Comparison of ENCODE assay signal across 15 mouse cellular contexts in genomic region chr5:103797774-103798173, GRCm38 (mm10).
DNase-seq lines count a peak whose midpoint lies in the region; ATAC-seq lines count a peak whose summit lies in the region.
"Had no signal": no experiment of that assay in that cellular context is flagged by ENCODE, and none has a peak within 500 bp of the region (broad histone marks: within the 10 kb centered on the region; RNA-seq: fewer than 3 reads in every experiment).

No protein-coding gene starts in this region.

- H3K9ac ChIP-seq in hindbrain, embryonic 16.5 days (ENCODE audit: low read depth, low read length), result no peak overlapping the region
- no peak overlapping the region for H3K9ac ChIP-seq in hindbrain, embryonic 13.5 days
- H3K9ac ChIP-seq in neural tube, embryonic 13.5 days, result no peak overlapping the region
- H3K9ac ChIP-seq: limb, embryonic 13.5 days had no signal

- H3K9me3 ChIP-seq in hindbrain, embryonic 16.5 days (ENCODE audit: control insufficient read depth, low read length), result no peaks in the 10 kb centered on the region
- H3K9me3 ChIP-seq in hindbrain, embryonic 13.5 days, result no peaks in the 10 kb centered on the region
- no peaks in the 10 kb centered on the region for H3K9me3 ChIP-seq in neural tube, embryonic 13.5 days
- H3K9me3 ChIP-seq: limb, embryonic 13.5 days had no signal

- H3K27ac ChIP-seq in hindbrain, embryonic 16.5 days (ENCODE audit: low read depth, low read length), result 0 out of 2 replicates have a peak overlapping the region, but pooled peaks have one; percentile 21
- no peak overlapping the region for H3K27ac ChIP-seq in hindbrain, embryonic 13.5 days
- peak overlapping the region; percentile 11 for H3K27ac ChIP-seq in neural tube, embryonic 13.5 days (replicated peaks)
- H3K27ac ChIP-seq: limb, embryonic 13.5 days; macrophage had no signal

- no peaks in the 10 kb centered on the region for H3K27me3 ChIP-seq in hindbrain, embryonic 16.5 days (replicated peaks; ENCODE audit: control insufficient read depth, insufficient read depth, low read length)
- H3K27me3 ChIP-seq in hindbrain, embryonic 13.5 days, result no peaks in the 10 kb centered on the region
- no peaks in the 10 kb centered on the region for H3K27me3 ChIP-seq in neural tube, embryonic 13.5 days
- H3K27me3 ChIP-seq: CH12.LX; limb, embryonic 13.5 days had no signal

- DNase-seq in neural tube, embryonic 10.5 days (ENCODE audit: extremely low spot score, low spot score), result no peak
- peak; percentile 65 for DNase-seq in layer of hippocampus, adult 9-11 months
- DNase-seq in telencephalon, adult 2 months (ENCODE audit: low read depth, low spot score), result peak; percentile 63
- DNase-seq in kidney, postnatal 10 days, result no peak
- DNase-seq in lung, postnatal 4 days, result no peak
- DNase-seq: cerebellum, postnatal 25 days; kidney, adult 18-20 months had no signal

- WGBS in hindbrain, embryonic 16.5 days, result 38% methylated on average over 10 of the region's 10 CpGs
- 62% methylated on average over 10 of the region's 10 CpGs for WGBS in hindbrain, embryonic 13.5 days
- WGBS in neural tube, embryonic 13.5 days, result 55% methylated on average over 10 of the region's 10 CpGs

- H3K36me3 ChIP-seq in hindbrain, embryonic 16.5 days (ENCODE audit: control insufficient read depth, insufficient read depth, low read length), result no peaks in the 10 kb centered on the region
- no peaks in the 10 kb centered on the region for H3K36me3 ChIP-seq in hindbrain, embryonic 13.5 days
- no peaks in the 10 kb centered on the region for H3K36me3 ChIP-seq in neural tube, embryonic 13.5 days
- H3K36me3 ChIP-seq: limb, embryonic 13.5 days had no signal

- ATAC-seq in hindbrain, embryonic 16.5 days, result peak; percentile 72
- no peak for ATAC-seq in hindbrain, embryonic 13.5 days (ENCODE audit: low FRiP score)
- ATAC-seq in neural tube, embryonic 13.5 days (ENCODE audit: low read depth), result peak; percentile 50

- peak overlapping the region; percentile 18; the same call in 1 of the 2 replicates for H3K4me2 ChIP-seq in hindbrain, embryonic 16.5 days (ENCODE audit: low read length)
- H3K4me2 ChIP-seq in hindbrain, embryonic 13.5 days, result no peak overlapping the region
- H3K4me2 ChIP-seq in neural tube, embryonic 13.5 days, result no peak overlapping the region
- H3K4me2 ChIP-seq: heart, embryonic 11.5 days; limb, embryonic 13.5 days had no signal

- H3K4me1 ChIP-seq in hindbrain, embryonic 16.5 days (ENCODE audit: control insufficient read depth, insufficient read depth, low read depth, low read length), result peaks cover 8% of the 10 kb centered on the region
- H3K4me1 ChIP-seq in hindbrain, embryonic 13.5 days (replicated peaks), result peaks cover 14% of the 10 kb centered on the region
- H3K4me1 ChIP-seq in neural tube, embryonic 13.5 days (replicated peaks), result peaks cover 25% of the 10 kb centered on the region

- no peak overlapping the region for H3K4me3 ChIP-seq in hindbrain, embryonic 16.5 days (ENCODE audit: low read length)
- no peak overlapping the region for H3K4me3 ChIP-seq in hindbrain, embryonic 13.5 days
- no peak overlapping the region for H3K4me3 ChIP-seq in neural tube, embryonic 13.5 days
- H3K4me3 ChIP-seq: limb, embryonic 13.5 days; myocyte had no signal

Comparison
In these comparisons a context has a peak if more than half of its experiments do, and no peak if none do; other contexts are left out.
1. DNase-seq: peak in layer of hippocampus, adult 9-11 months (single experiment) and telencephalon, adult 2 months (single experiment); none in neural tube, embryonic 10.5 days (single experiment), kidney, postnatal 10 days (single experiment) and lung, postnatal 4 days (0 of 2).